Mouse (Mus musculus): ENCODE measurements around the gene Zfp28. TPM values are rescaled to one million over a fixed set of nuclear protein-coding genes. Genes with fewer than 3 reads are reported as not detected.

Zfp28 gene
- polyA plus RNA-seq, 1 experiment from 2014 or later, result 13.8 TPM

- H3K9me3 ChIP-seq (replicated peaks; ENCODE audit: control insufficient read depth, low read length), result no peaks in the 10 kb centered on the region
- H3K4me1 ChIP-seq (ENCODE audit: control insufficient read depth, insufficient read depth, low read length), result no peaks in the 10 kb centered on the region
- no peak overlapping the region for H3K27ac ChIP-seq (replicated peaks; ENCODE audit: low read depth, low read length)
- DNase-seq (ENCODE audit: low spot score) (no peak), ATAC-seq (replicated peaks; ENCODE audit: insufficient number of reproducible peaks, low FRiP score, low TSS enrichment, low read depth) (no peak)
- no peak overlapping the region for H3K4me2 ChIP-seq (ENCODE audit: low read depth, low read length)
- 4% methylated on average over 20 of the region's 22 CpGs for WGBS
- no peak overlapping the region for H3K4me3 ChIP-seq (ENCODE audit: low read depth, low read length)
- H3K36me3 ChIP-seq (replicated peaks; ENCODE audit: control insufficient read depth, insufficient read depth, low read depth, low read length), result no peaks in the 10 kb centered on the region
- no peak overlapping the region for H3K9ac ChIP-seq (replicated peaks; ENCODE audit: low read length)
- H3K27me3 ChIP-seq (ENCODE audit: control insufficient read depth, insufficient read depth, low read length), result no peaks in the 10 kb centered on the region
These were observed 31.7 kb downstream of the Zfp28 start for GRCm38 (mm10) chr7:6414626-6415441.

GRCm38 (mm10) chr7:6415442-6415787, 32.3 kb downstream of the Zfp28 start:
- Histone ChIP-seq H3K36me3 (replicated peaks; ENCODE audit: control insufficient read depth, insufficient read depth, low read depth, low read length) (no peaks in the 10 kb centered on the region), H3K27me3 (ENCODE audit: control insufficient read depth, insufficient read depth, low read length) (no peaks in the 10 kb centered on the region), H3K9me3 (replicated peaks; ENCODE audit: control insufficient read depth, low read length) (no peaks in the 10 kb centered on the region), H3K4me2 (ENCODE audit: low read depth, low read length) (no peak overlapping the region), H3K4me1 (ENCODE audit: control insufficient read depth, insufficient read depth, low read length) (no peaks in the 10 kb centered on the region), H3K9ac (replicated peaks; ENCODE audit: low read length) (no peak overlapping the region), H3K4me3 (ENCODE audit: low read depth, low read length) (no peak overlapping the region), H3K27ac (replicated peaks; ENCODE audit: low read depth, low read length) (no peak overlapping the region)
- WGBS, result 16% methylated on average over 8 of the region's 8 CpGs
- ATAC-seq (replicated peaks; ENCODE audit: insufficient number of reproducible peaks, low FRiP score, low TSS enrichment, low read depth), result no peak
- no peak for DNase-seq (ENCODE audit: low spot score)

- no peak for ATAC-seq (replicated peaks; ENCODE audit: insufficient number of reproducible peaks, low FRiP score, low TSS enrichment, low read depth)
- H3K9ac ChIP-seq (replicated peaks; ENCODE audit: low read length), result no peak overlapping the region
- no peak overlapping the region for H3K4me3 ChIP-seq (ENCODE audit: low read depth, low read length)
- no peaks in the 10 kb centered on the region for H3K27me3 ChIP-seq (ENCODE audit: control insufficient read depth, insufficient read depth, low read length)
- no peaks in the 10 kb centered on the region for H3K36me3 ChIP-seq (replicated peaks; ENCODE audit: control insufficient read depth, insufficient read depth, low read depth, low read length)
- no peaks in the 10 kb centered on the region for H3K4me1 ChIP-seq (ENCODE audit: control insufficient read depth, insufficient read depth, low read length)
- DNase-seq (ENCODE audit: low spot score), result no peak
- no peak overlapping the region for H3K4me2 ChIP-seq (ENCODE audit: low read depth, low read length)
- no peaks in the 10 kb centered on the region for H3K9me3 ChIP-seq (replicated peaks; ENCODE audit: control insufficient read depth, low read length)
- no peak overlapping the region for H3K27ac ChIP-seq (replicated peaks; ENCODE audit: low read depth, low read length)
- WGBS, result 77% methylated on average over 6 of the region's 6 CpGs
These were observed 36.8 kb downstream of the Zfp28 start for GRCm38 (mm10) chr7:6419894-6420293.

GRCm38 (mm10) chr7:6429381-6429780, 46.3 kb downstream of the Zfp28 start:
- WGBS, result 88% methylated on average over 3 of the region's 3 CpGs
- Histone ChIP-seq H3K4me3 (ENCODE audit: low read depth, low read length) (no peak overlapping the region), H3K27me3 (ENCODE audit: control insufficient read depth, insufficient read depth, low read length) (no peaks in the 10 kb centered on the region), H3K4me2 (ENCODE audit: low read depth, low read length) (no peak overlapping the region), H3K4me1 (ENCODE audit: control insufficient read depth, insufficient read depth, low read length) (no peaks in the 10 kb centered on the region), H3K9me3 (replicated peaks; ENCODE audit: control insufficient read depth, low read length) (no peaks in the 10 kb centered on the region), H3K9ac (replicated peaks; ENCODE audit: low read length) (no peak overlapping the region), H3K27ac (replicated peaks; ENCODE audit: low read depth, low read length) (no peak overlapping the region), H3K36me3 (replicated peaks; ENCODE audit: control insufficient read depth, insufficient read depth, low read depth, low read length) (no peaks in the 10 kb centered on the region)
- DNase-seq (ENCODE audit: low spot score) (no peak), ATAC-seq (replicated peaks; ENCODE audit: insufficient number of reproducible peaks, low FRiP score, low TSS enrichment, low read depth) (no peak)

DNA sequence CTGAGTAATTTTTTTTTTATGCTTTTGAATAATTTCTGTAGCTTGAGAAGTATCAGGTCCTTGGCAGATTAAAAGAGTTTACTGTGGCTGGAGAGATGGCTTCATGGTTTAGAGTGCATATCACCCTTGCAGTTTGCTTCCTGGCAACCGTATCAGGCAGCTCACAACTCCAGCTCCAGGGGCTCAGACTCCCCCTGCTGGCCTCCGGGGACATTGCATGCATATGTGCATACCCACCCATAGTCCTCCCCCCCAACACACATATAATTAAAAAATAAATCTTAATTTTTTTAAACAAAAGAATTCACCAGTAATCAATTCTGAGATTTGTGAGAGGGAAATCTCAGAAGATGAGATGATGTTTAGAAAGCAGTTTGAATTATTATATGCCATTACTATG, 47.2 kb downstream of the Zfp28 start:
- H3K27ac ChIP-seq (replicated peaks; ENCODE audit: low read depth, low read length), result no peak overlapping the region
- H3K4me2 ChIP-seq (ENCODE audit: low read depth, low read length), result no peak overlapping the region
- WGBS, result 49% methylated on average over 2 of the region's 2 CpGs
- no peak overlapping the region for H3K9ac ChIP-seq (replicated peaks; ENCODE audit: low read length)
- no peaks in the 10 kb centered on the region for H3K4me1 ChIP-seq (ENCODE audit: control insufficient read depth, insufficient read depth, low read length)
- no peak overlapping the region for H3K4me3 ChIP-seq (ENCODE audit: low read depth, low read length)
- H3K36me3 ChIP-seq (replicated peaks; ENCODE audit: control insufficient read depth, insufficient read depth, low read depth, low read length), result no peaks in the 10 kb centered on the region
- H3K27me3 ChIP-seq (ENCODE audit: control insufficient read depth, insufficient read depth, low read length), result no peaks in the 10 kb centered on the region
- ATAC-seq (replicated peaks; ENCODE audit: insufficient number of reproducible peaks, low FRiP score, low TSS enrichment, low read depth) (no peak), DNase-seq (ENCODE audit: low spot score) (peak; percentile 20)
- H3K9me3 ChIP-seq (replicated peaks; ENCODE audit: control insufficient read depth, low read length), result no peaks in the 10 kb centered on the region

DNA sequence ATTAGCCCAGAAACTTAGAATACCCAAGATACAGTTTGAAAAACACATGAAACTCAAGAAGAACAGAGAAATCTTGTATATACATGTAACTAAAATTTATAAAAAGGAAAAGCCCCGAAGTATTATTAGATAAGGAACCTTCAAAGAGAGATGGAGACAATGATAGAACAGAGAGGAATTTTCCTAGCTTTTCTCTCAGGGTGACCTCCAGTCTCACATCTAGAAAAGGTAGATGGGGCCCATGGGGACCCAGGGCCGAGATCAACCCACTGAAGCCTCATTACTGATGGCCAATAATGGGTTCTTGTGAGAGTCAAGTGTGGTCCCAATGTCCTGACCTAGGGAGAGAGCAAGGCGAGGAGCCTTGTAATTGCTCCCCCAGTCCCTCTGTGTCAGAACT, 55.3 kb downstream of the Zfp28 start, which contains the start of gene Olfr1344:
TSS of gene Olfr1344 (plus strand) at position 301 of the 400 bp plus-strand sequence.
- H3K4me3 ChIP-seq (ENCODE audit: low read depth, low read length), result no peak within 1 kb of the TSS
- ATAC-seq (replicated peaks; ENCODE audit: insufficient number of reproducible peaks, low FRiP score, low TSS enrichment, low read depth) (no peak), DNase-seq (ENCODE audit: low spot score) (no peak)
- H3K27me3 ChIP-seq (ENCODE audit: control insufficient read depth, insufficient read depth, low read length), result no peaks in the 10 kb centered on the region
- H3K4me1 ChIP-seq (ENCODE audit: control insufficient read depth, insufficient read depth, low read length), result no peaks in the 10 kb centered on the region
- 81% methylated on average over 3 of the region's 3 CpGs for WGBS
- no peak within 1 kb of the TSS for H3K27ac ChIP-seq (replicated peaks; ENCODE audit: low read depth, low read length)
- no peaks in the 10 kb centered on the region; the same call in 1 of the 2 replicates for H3K9me3 ChIP-seq (replicated peaks; ENCODE audit: control insufficient read depth, low read length)
- no peak within 1 kb of the TSS for H3K9ac ChIP-seq (replicated peaks; ENCODE audit: low read length)
- no peak within 1 kb of the TSS for H3K4me2 ChIP-seq (ENCODE audit: low read depth, low read length)
- no peaks in the 10 kb centered on the region for H3K36me3 ChIP-seq (replicated peaks; ENCODE audit: control insufficient read depth, insufficient read depth, low read depth, low read length)

GRCm38 (mm10) chr7:6441173-6441572, 58.1 kb downstream of the Zfp28 start:
- Histone ChIP-seq H3K27me3 (ENCODE audit: control insufficient read depth, insufficient read depth, low read length) (no peaks in the 10 kb centered on the region), H3K4me2 (ENCODE audit: low read depth, low read length) (no peak overlapping the region), H3K9ac (replicated peaks; ENCODE audit: low read length) (no peak overlapping the region), H3K27ac (replicated peaks; ENCODE audit: low read depth, low read length) (no peak overlapping the region), H3K36me3 (replicated peaks; ENCODE audit: control insufficient read depth, insufficient read depth, low read depth, low read length) (no peaks in the 10 kb centered on the region), H3K4me1 (ENCODE audit: control insufficient read depth, insufficient read depth, low read length) (no peaks in the 10 kb centered on the region), H3K9me3 (replicated peaks; ENCODE audit: control insufficient read depth, low read length) (no peaks in the 10 kb centered on the region; the same call in 1 of the 2 replicates), H3K4me3 (ENCODE audit: low read depth, low read length) (no peak overlapping the region)
- DNase-seq (ENCODE audit: low spot score) (no peak), ATAC-seq (replicated peaks; ENCODE audit: insufficient number of reproducible peaks, low FRiP score, low TSS enrichment, low read depth) (no peak)
- WGBS, result 75% methylated on average over 2 of the region's 2 CpGs

Data from embryonic facial prominence, embryonic 11.5 days (tissue).